Mouse (Mus musculus): ENCODE data around the gene Rps17. TPM values are rescaled to one million over a fixed set of nuclear protein-coding genes. Genes with fewer than 3 reads are reported as not detected.

Gene Rps17
- 2,099 TPM for polyA plus RNA-seq (2014; fragmentation: Illumina TruSeq; extraction: RNeasy Lipid Tissue Mini Kit (QIAGEN cat#74804); ENCODE audit: insufficient read depth, low read depth, low replicate concordance)

DNA sequence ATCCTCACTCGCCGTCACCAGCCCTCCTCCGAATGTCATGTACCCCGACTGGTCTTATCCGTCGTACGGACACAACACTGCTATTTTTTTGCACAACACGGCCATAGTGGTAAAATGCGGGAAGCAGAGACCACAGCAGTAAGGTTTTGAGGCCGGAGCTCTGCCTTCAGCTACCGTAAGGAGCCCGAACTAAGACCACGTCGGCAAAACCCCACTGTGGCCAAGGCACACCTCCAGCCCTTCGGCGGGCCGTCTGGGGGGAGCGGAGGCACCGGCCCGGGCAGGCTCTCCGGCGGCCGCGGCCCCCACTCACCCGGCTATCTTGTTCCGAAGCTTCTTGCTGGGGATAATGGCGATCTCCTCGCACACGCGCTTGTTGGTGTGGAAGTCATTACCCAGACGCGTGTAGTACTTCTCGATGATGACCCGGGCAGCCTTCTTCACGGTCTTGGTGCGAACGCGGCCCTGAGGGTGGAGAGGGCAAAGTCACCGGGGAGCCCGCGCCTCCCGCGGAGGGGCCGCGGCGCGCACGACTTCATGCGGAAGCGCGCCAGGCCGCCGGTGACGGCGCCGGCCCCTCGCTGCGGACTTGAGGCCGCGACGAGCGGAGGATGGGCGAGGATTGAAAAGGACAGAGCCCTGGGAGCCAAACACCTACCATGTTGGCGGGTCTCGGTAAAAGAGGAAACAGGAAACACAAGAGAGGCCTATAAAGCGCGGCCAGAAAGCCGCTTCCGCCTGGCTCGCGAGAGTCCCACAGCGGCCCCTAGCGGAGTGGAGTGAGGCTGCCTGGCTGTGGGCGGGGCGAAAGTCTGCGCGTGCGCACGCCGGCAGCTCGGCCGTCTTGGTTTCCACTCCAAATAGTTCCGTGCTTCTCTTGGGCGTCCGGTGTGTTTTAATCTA lies at the start of gene Rps17:
Gene Rps17, minus strand, starts transcription at position 711 of the 903 bp plus-strand sequence.

Other genes starting within 250 kb of the Rps17 start
- not detected for gene Slc28a1, start 230.5 kb downstream of the Rps17 start, polyA plus RNA-seq (2014; fragmentation: Illumina TruSeq; extraction: RNeasy Lipid Tissue Mini Kit (QIAGEN cat#74804); ENCODE audit: insufficient read depth, low read depth, low replicate concordance)
- 7.7 TPM for gene Pde8a, start 131.7 kb downstream of the Rps17 start, polyA plus RNA-seq (2014; fragmentation: Illumina TruSeq; extraction: RNeasy Lipid Tissue Mini Kit (QIAGEN cat#74804); ENCODE audit: insufficient read depth, low read depth, low replicate concordance)
- 5.1 TPM for gene Cpeb1, start 110.2 kb upstream of the Rps17 start, polyA plus RNA-seq (2014; fragmentation: Illumina TruSeq; extraction: RNeasy Lipid Tissue Mini Kit (QIAGEN cat#74804); ENCODE audit: insufficient read depth, low read depth, low replicate concordance)
- gene Ap3b2, start 148.7 kb upstream of the Rps17 start, polyA plus RNA-seq (2014; fragmentation: Illumina TruSeq; extraction: RNeasy Lipid Tissue Mini Kit (QIAGEN cat#74804); ENCODE audit: insufficient read depth, low read depth, low replicate concordance), result not detected
- gene BC048679, start 153.0 kb upstream of the Rps17 start, polyA plus RNA-seq (2014; fragmentation: Illumina TruSeq; extraction: RNeasy Lipid Tissue Mini Kit (QIAGEN cat#74804); ENCODE audit: insufficient read depth, low read depth, low replicate concordance), result not detected
- 1.5 TPM for gene Fsd2, start 221.7 kb upstream of the Rps17 start, polyA plus RNA-seq (2014; fragmentation: Illumina TruSeq; extraction: RNeasy Lipid Tissue Mini Kit (QIAGEN cat#74804); ENCODE audit: insufficient read depth, low read depth, low replicate concordance)
- gene Whamm, start 226.0 kb upstream of the Rps17 start, polyA plus RNA-seq (2014; fragmentation: Illumina TruSeq; extraction: RNeasy Lipid Tissue Mini Kit (QIAGEN cat#74804); ENCODE audit: insufficient read depth, low read depth, low replicate concordance), result 9.9 TPM

Data from lung, adult 10 weeks (tissue).